Mouse (Mus musculus): Measurements from ENCODE around the gene Gm14597. TPM values are rescaled to one million over a fixed set of nuclear protein-coding genes. Genes with fewer than 3 reads are reported as not detected.

The Gm14597 gene
- not detected in 2 replicates for polyA plus RNA-seq (2015; fragmentation: Nextera tagmentation; extraction: Ambion mirVana)

DNA sequence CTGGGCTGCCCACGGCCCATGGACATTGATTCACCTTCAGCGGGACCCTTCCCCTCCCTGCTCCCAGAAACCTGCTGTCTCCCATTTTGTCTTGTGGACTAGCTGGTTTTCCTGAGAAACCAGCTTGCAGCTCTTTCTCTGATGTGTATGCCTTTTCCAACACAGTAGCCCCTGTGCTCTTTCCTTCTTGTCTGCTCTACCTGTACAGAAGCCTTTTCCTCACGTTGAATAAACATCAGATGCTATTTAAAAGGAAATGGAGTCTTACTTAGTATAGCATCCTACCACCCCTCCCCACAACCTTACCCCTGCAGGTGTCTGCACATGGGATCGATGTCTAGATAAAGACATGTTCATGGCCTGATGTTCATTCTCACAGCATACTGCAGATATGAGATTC lies at the start of gene Gm14597:
Gene Gm14597 (minus strand): TSS at position 101 of the 400 bp plus-strand sequence.

DNA sequence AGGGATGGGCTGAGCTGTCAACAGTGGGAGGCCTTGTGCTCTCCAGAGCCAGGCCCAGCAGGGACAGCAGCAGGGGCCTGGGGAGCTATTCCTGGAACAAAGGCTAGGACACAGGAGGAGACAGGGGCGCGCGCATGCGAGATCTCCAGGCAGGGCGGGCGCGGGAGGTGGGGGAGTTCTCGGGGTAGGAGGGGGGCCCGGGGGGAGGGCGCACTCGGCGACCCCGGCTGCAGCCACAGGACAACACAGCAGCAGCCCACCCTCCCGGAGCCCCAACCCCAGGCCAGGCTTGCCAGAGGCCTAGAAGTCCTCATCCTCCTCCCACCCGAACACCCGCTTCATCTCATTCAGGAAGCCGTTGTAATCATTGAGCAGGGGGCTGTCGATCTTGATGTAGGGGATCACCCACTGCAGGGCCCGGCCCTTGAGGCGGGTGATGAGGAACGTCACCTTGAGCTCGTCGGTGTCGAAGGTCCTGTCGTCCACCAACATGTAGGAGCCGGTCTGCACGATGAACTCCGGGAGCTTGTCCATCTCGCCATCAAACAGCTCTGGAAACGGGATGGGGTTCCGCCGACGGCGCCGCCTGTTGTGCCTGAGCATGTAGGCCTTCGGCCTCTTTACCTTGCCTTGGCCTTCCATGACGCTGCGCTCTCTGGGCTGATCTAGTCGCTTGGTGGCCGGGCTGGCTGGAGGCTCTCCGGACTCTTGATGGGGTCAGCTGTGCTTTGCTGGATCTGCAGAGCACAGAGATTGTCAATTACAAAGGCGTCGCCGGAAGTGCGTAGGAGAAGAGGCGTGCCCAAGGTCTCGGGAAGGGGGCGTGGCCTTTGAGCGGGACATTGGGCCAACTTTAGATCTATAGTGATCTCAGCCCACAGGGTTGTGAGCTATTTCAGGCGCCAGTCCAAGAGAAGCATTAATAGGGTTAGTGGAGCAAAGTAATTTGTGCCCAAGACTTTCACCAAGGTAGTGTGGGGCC lies 34.5 kb upstream of the Gm14597 start, which contains the start of gene Rtl8a:
Gene Rtl8a (minus strand): TSS at position 703 of the 982 bp plus-strand sequence.

GRCm38 (mm10) chrX:53607242-53608121 lies 1.3 kb downstream of the Gm14597 start, which contains the start of gene Rtl8c:
Rtl8c (plus strand) TSS chrX:53608032.

Other genes with a start within 250 kb of the Gm14597 start
- gene Mospd1, start 238.5 kb downstream of the Gm14597 start, polyA plus RNA-seq (2015; fragmentation: Nextera tagmentation; extraction: Ambion mirVana), result 25.6 and 29.5 TPM in 2 replicates
- not detected in 2 replicates for gene Etd, start 174.1 kb downstream of the Gm14597 start, polyA plus RNA-seq (2015; fragmentation: Nextera tagmentation; extraction: Ambion mirVana)
- gene Rtl8c, start 947 bp downstream of the Gm14597 start, polyA plus RNA-seq (2015; fragmentation: Nextera tagmentation; extraction: Ambion mirVana), result 273 and 293 TPM in 2 replicates
- gene Rtl8a, start 34.7 kb upstream of the Gm14597 start, polyA plus RNA-seq (2015; fragmentation: Nextera tagmentation; extraction: Ambion mirVana), result 333 and 368 TPM in 2 replicates
- 262 and 280 TPM in 2 replicates for gene Rtl8b, start 61.4 kb upstream of the Gm14597 start, polyA plus RNA-seq (2015; fragmentation: Nextera tagmentation; extraction: Ambion mirVana)
- 0.27 and 0.28 TPM in 2 replicates for gene 4930502E18Rik, start 115.8 kb upstream of the Gm14597 start, polyA plus RNA-seq (2015; fragmentation: Nextera tagmentation; extraction: Ambion mirVana)
- gene 1700013H16Rik, start 148.9 kb upstream of the Gm14597 start, polyA plus RNA-seq (2015; fragmentation: Nextera tagmentation; extraction: Ambion mirVana), result 0.13 TPM in 1 of 2 replicates, not detected in the other
- gene Zfp36l3, start 167.4 kb upstream of the Gm14597 start, polyA plus RNA-seq (2015; fragmentation: Nextera tagmentation; extraction: Ambion mirVana), result not detected in 2 replicates
- gene Xlr, start 188.7 kb upstream of the Gm14597 start, polyA plus RNA-seq (2015; fragmentation: Nextera tagmentation; extraction: Ambion mirVana), result 1.4 and 1.7 TPM in 2 replicates

Data from neural tube, postnatal 0 days (tissue).